Mouse (Mus musculus): ENCODE results near the gene Vmn1r173. TPM values are rescaled to one million over a fixed set of nuclear protein-coding genes. Genes with fewer than 3 reads are reported as not detected.
"Not testable (repeated sequence)": the region's sequence is repeated elsewhere in the genome, so short reads cannot be mapped to it uniquely, and the experiment has no call there.

Gene Vmn1r173
- total RNA-seq (2014; fragmentation: Nextera tagmentation) (not detected in 2 replicates), total RNA-seq (2017) (0.05 and 0.12 TPM in 2 replicates), polyA plus RNA-seq (2012) (not detected in 2 replicates)

DNA sequence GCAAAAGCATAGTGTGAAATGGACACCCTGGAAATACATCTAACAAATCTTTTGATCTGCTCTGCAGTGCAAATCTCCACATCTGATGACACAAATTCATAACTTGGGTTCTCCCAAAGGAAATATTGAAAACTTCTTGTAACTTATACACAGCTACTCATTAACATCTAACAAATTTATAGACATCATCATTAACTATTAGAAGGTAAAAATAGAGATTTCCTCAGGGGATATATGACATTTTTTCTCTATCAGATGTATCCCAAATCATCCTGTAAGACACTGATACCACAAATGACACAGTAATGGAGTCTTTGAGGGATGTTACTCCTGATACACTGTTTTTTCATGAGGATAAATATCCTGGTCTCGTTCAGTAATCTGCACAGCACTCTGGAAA lies at the start of gene Vmn1r173:
TSS of gene Vmn1r173 (plus strand) at position 301 of the 400 bp plus-strand sequence.
- not testable (repeated sequence) for H3K4me3 ChIP-seq (ENCODE audit: low read depth, low read length); H3K36me3 ChIP-seq (replicated peaks); ATAC-seq (ENCODE audit: extremely low read depth, insufficient number of reproducible peaks, low FRiP score, poor library complexity, severe bottlenecking); DNase-seq (ENCODE audit: low spot score); H3K4me1 ChIP-seq (ENCODE audit: insufficient read depth, low read depth, low read length); H3K9me3 ChIP-seq (replicated peaks); H3K27me3 ChIP-seq (ENCODE audit: insufficient read depth, low read length)

DNA sequence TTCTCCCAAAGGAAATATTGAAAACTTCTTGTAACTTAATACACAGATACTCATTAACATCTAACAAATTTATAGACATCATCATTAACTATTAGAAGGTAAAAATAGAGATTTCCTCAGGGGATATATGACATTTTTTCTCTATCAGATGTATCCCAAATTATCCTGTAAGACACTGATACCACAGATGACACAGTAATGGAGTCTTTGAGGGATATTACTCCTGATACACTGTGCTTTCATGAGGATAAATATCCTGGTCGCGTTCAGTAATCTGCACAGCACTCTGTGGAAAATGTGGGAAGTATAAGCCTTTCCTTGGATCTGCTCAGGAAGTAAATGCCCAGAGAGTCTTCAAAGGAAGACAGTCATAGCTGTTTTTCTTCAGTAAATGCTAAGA lies 42.5 kb upstream of the Vmn1r173 start, which contains the start of gene Vmn1r172:
TSS of gene Vmn1r172 (plus strand) at position 301 of the 400 bp plus-strand sequence.
- no peak for DNase-seq (ENCODE audit: low spot score)
- no peaks in the 10 kb centered on the region for H3K36me3 ChIP-seq (replicated peaks)
- no peaks in the 10 kb centered on the region for H3K27me3 ChIP-seq (ENCODE audit: insufficient read depth, low read length)
- H3K4me1 ChIP-seq (ENCODE audit: insufficient read depth, low read depth, low read length), result no peaks in the 10 kb centered on the region
- H3K4me3 ChIP-seq (ENCODE audit: low read depth, low read length), result no peak within 1 kb of the TSS
- no peak for TF ChIP-seq GATA2 (IDR thresholded peaks at IDR 0.05; ENCODE audit: borderline replicate concordance, low read depth, low read length)
- no peak for TF ChIP-seq CTCF (IDR thresholded peaks at IDR 0.05; ENCODE audit: low read depth, low read length)
- no peak for TF ChIP-seq POLR2AphosphoS5 (IDR thresholded peaks at IDR 0.05; ENCODE audit: insufficient replicate concordance, low read depth, low read length)
- TF ChIP-seq TAL1 (conservative IDR thresholded peaks at IDR 0.05; ENCODE audit: low read depth, low read length), result no peak
- TF ChIP-seq GATA1 (IDR thresholded peaks at IDR 0.05; ENCODE audit: borderline replicate concordance, low read length), result no peak
- no peaks in the 10 kb centered on the region for H3K9me3 ChIP-seq (replicated peaks)
- ATAC-seq (ENCODE audit: extremely low read depth, insufficient number of reproducible peaks, low FRiP score, poor library complexity, severe bottlenecking), result no peak

DNA sequence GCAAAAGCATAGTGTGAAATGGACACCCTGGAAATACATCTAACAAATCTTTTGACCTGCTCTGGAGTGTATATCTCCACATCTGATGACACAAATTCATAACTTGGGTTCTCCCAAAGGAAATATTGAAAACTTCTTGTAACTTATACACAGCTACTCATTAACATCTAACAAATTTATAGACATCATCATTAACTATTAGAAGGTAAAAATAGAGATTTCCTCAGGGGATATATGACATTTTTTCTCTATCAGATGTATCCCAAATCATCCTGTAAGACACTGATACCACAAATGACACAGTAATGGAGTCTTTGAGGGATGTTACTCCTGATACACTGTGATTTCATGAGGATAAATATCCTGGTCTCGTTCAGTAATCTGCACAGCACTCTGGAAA lies 51.5 kb downstream of the Vmn1r173 start, which contains the start of gene Vmn1r174:
TSS of gene Vmn1r174 (plus strand) at position 301 of the 400 bp plus-strand sequence.
- H3K27me3 ChIP-seq (ENCODE audit: insufficient read depth, low read length); H3K9me3 ChIP-seq (replicated peaks); H3K4me3 ChIP-seq (ENCODE audit: low read depth, low read length); ATAC-seq (ENCODE audit: extremely low read depth, insufficient number of reproducible peaks, low FRiP score, poor library complexity, severe bottlenecking); H3K4me1 ChIP-seq (ENCODE audit: insufficient read depth, low read depth, low read length); DNase-seq (ENCODE audit: low spot score); H3K36me3 ChIP-seq (replicated peaks): not testable (repeated sequence)

Other genes starting within 250 kb of the Vmn1r173 start
- gene Vmn1r167, start 193.5 kb upstream of the Vmn1r173 start, total RNA-seq (2014; fragmentation: Nextera tagmentation), result not detected in 2 replicates
- 0.05 TPM in 1 of 2 replicates, not detected in the other for gene Vmn1r167, start 193.5 kb upstream of the Vmn1r173 start, total RNA-seq (2017)
- gene Vmn1r167, start 193.5 kb upstream of the Vmn1r173 start, polyA plus RNA-seq (2012), result not detected in 2 replicates
- gene Vmn1r168, start 161.0 kb upstream of the Vmn1r173 start, total RNA-seq (2014; fragmentation: Nextera tagmentation), result not detected in 2 replicates
- gene Vmn1r168, start 161.0 kb upstream of the Vmn1r173 start, total RNA-seq (2017), result 0.17 and 0.60 TPM in 2 replicates
- gene Vmn1r168, start 161.0 kb upstream of the Vmn1r173 start, polyA plus RNA-seq (2012), result not detected in 2 replicates
- gene Vmn1r169, start 125.2 kb upstream of the Vmn1r173 start, total RNA-seq (2014; fragmentation: Nextera tagmentation), result not detected in 2 replicates
- gene Vmn1r169, start 125.2 kb upstream of the Vmn1r173 start, total RNA-seq (2017), result 0.11 TPM in 1 of 2 replicates, not detected in the other
- gene Vmn1r169, start 125.2 kb upstream of the Vmn1r173 start, polyA plus RNA-seq (2012), result not detected in 2 replicates
- gene Vmn1r170, start 94.5 kb upstream of the Vmn1r173 start, total RNA-seq (2014; fragmentation: Nextera tagmentation), result not detected in 2 replicates
- gene Vmn1r170, start 94.5 kb upstream of the Vmn1r173 start, total RNA-seq (2017), result not detected in 2 replicates
- not detected in 2 replicates for gene Vmn1r170, start 94.5 kb upstream of the Vmn1r173 start, polyA plus RNA-seq (2012)
- gene Vmn1r171, start 70.0 kb upstream of the Vmn1r173 start, total RNA-seq (2014; fragmentation: Nextera tagmentation), result not detected in 2 replicates
- gene Vmn1r171, start 70.0 kb upstream of the Vmn1r173 start, total RNA-seq (2017), result 0.23 TPM in 1 of 2 replicates, not detected in the other
- gene Vmn1r171, start 70.0 kb upstream of the Vmn1r173 start, polyA plus RNA-seq (2012), result not detected in 2 replicates
- not detected in 2 replicates for gene Vmn1r172, start 42.4 kb upstream of the Vmn1r173 start, total RNA-seq (2014; fragmentation: Nextera tagmentation)
- 0.11 TPM in 1 of 2 replicates, not detected in the other for gene Vmn1r172, start 42.4 kb upstream of the Vmn1r173 start, total RNA-seq (2017)
- gene Vmn1r172, start 42.4 kb upstream of the Vmn1r173 start, polyA plus RNA-seq (2012), result not detected in 2 replicates
- not detected in 2 replicates for gene Vmn1r174, start 51.6 kb downstream of the Vmn1r173 start, total RNA-seq (2014; fragmentation: Nextera tagmentation)
- 0.06 and 0.60 TPM in 2 replicates for gene Vmn1r174, start 51.6 kb downstream of the Vmn1r173 start, total RNA-seq (2017)
- not detected in 2 replicates for gene Vmn1r174, start 51.6 kb downstream of the Vmn1r173 start, polyA plus RNA-seq (2012)
- gene Vmn1r175, start 109.9 kb downstream of the Vmn1r173 start, total RNA-seq (2014; fragmentation: Nextera tagmentation), result not detected in 2 replicates
- gene Vmn1r175, start 109.9 kb downstream of the Vmn1r173 start, total RNA-seq (2017), result 0.27 TPM in 1 of 2 replicates, not detected in the other
- not detected in 2 replicates for gene Vmn1r175, start 109.9 kb downstream of the Vmn1r173 start, polyA plus RNA-seq (2012)
- not detected in 2 replicates for gene Vmn1r176, start 136.7 kb downstream of the Vmn1r173 start, total RNA-seq (2014; fragmentation: Nextera tagmentation)
- 0.05 TPM in 1 of 2 replicates, not detected in the other for gene Vmn1r176, start 136.7 kb downstream of the Vmn1r173 start, total RNA-seq (2017)
- not detected in 2 replicates for gene Vmn1r176, start 136.7 kb downstream of the Vmn1r173 start, polyA plus RNA-seq (2012)
- gene Vmn1r177, start 165.7 kb downstream of the Vmn1r173 start, total RNA-seq (2014; fragmentation: Nextera tagmentation), result not detected in 2 replicates
- not detected in 2 replicates for gene Vmn1r177, start 165.7 kb downstream of the Vmn1r173 start, total RNA-seq (2017)
- not detected in 2 replicates for gene Vmn1r177, start 165.7 kb downstream of the Vmn1r173 start, polyA plus RNA-seq (2012)
- gene Vmn1r178, start 191.3 kb downstream of the Vmn1r173 start, total RNA-seq (2014; fragmentation: Nextera tagmentation), result not detected in 2 replicates
- 0.17 TPM in 1 of 2 replicates, not detected in the other for gene Vmn1r178, start 191.3 kb downstream of the Vmn1r173 start, total RNA-seq (2017)
- gene Vmn1r178, start 191.3 kb downstream of the Vmn1r173 start, polyA plus RNA-seq (2012), result not detected in 2 replicates
- gene Vmn1r179, start 226.3 kb downstream of the Vmn1r173 start, total RNA-seq (2014; fragmentation: Nextera tagmentation), result not detected in 2 replicates
- 0.06 TPM in 1 of 2 replicates, not detected in the other for gene Vmn1r179, start 226.3 kb downstream of the Vmn1r173 start, total RNA-seq (2017)
- not detected in 2 replicates for gene Vmn1r179, start 226.3 kb downstream of the Vmn1r173 start, polyA plus RNA-seq (2012)
- gene Vmn1r180, start 249.9 kb downstream of the Vmn1r173 start, total RNA-seq (2014; fragmentation: Nextera tagmentation), result not detected in 2 replicates
- 0.06 and 0.11 TPM in 2 replicates for gene Vmn1r180, start 249.9 kb downstream of the Vmn1r173 start, total RNA-seq (2017)
- gene Vmn1r180, start 249.9 kb downstream of the Vmn1r173 start, polyA plus RNA-seq (2012), result not detected in 2 replicates

Measured in G1E (cell line).